In the genomic region with DNA sequence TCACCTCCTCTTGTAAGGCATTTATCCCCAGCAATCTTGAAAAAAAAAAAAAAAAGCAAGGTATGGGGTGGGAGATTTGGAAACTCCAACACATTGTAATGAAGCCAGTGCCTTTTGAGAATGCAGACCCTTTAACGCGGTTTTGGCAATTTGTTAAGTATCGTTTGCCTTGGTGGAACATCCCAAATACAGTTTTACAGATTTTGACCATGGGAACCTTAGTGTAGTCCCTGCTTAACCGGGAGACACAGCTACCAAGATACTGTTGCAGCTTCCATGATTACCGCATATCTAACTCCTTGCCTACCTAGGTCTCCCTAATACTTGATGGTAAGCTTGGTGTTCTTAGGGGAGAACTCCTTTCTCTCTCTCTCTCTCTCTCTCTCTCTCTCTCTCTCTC, we compare ENCODE assay signal across 8 mouse cellular contexts. TPM values are rescaled to one million over a fixed set of nuclear protein-coding genes. Genes with fewer than 3 reads are reported as not detected.
DNase-seq lines count a peak whose midpoint lies in the region; ATAC-seq and TF ChIP-seq lines count a peak whose summit lies in the region.

No protein-coding gene starts in this region.

- H3K27me3 ChIP-seq in kidney, embryonic 15.5 days, result peaks cover 4% of the 10 kb centered on the region; the same call in 1 of the 2 replicates
- peaks cover 6% of the 10 kb centered on the region for H3K27me3 ChIP-seq in hindbrain, embryonic 13.5 days
- 0 out of 2 replicates have a peak, but pooled peaks cover 4% of the 10 kb centered on the region for H3K27me3 ChIP-seq in midbrain, embryonic 13.5 days

- TF ChIP-seq CTCF in bone marrow macrophage, adult 2 months (IDR thresholded peaks at IDR 0.05; ENCODE audit: low read depth, low read length), result no peak

- TF ChIP-seq POLR2A in bone marrow macrophage, adult 2 months (IDR thresholded peaks at IDR 0.05; ENCODE audit: borderline replicate concordance, low read depth, low read length), result no peak

- no peak for DNase-seq in kidney, adult 9 months
- no peak for DNase-seq in spleen, postnatal 4 days (ENCODE audit: low spot score in 2 of 2)
- DNase-seq in left cerebral cortex, adult 18-20 months (ENCODE audit: low spot score in 2 of 2), result no peak

- H3K4me2 ChIP-seq in kidney, embryonic 15.5 days, result peak overlapping the region; percentile 88
- peak overlapping the region; percentile 75 for H3K4me2 ChIP-seq in hindbrain, embryonic 13.5 days
- peak overlapping the region; percentile 63 for H3K4me2 ChIP-seq in midbrain, embryonic 13.5 days (replicated peaks)

- 20% methylated on average over 5 of the region's 5 CpGs for WGBS in kidney, embryonic 15.5 days
- 16% methylated on average over 5 of the region's 5 CpGs for WGBS in hindbrain, embryonic 13.5 days
- 25% methylated on average over 5 of the region's 5 CpGs for WGBS in midbrain, embryonic 13.5 days

- peak overlapping the region; percentile 95 for H3K9ac ChIP-seq in kidney, embryonic 15.5 days
- H3K9ac ChIP-seq in hindbrain, embryonic 13.5 days, result peak overlapping the region; percentile 94
- H3K9ac ChIP-seq in midbrain, embryonic 13.5 days (replicated peaks), result peak overlapping the region; percentile 88

- H3K9me3 ChIP-seq in kidney, embryonic 15.5 days (replicated peaks), result no peaks in the 10 kb centered on the region
- H3K9me3 ChIP-seq in hindbrain, embryonic 13.5 days, result no peaks in the 10 kb centered on the region
- no peaks in the 10 kb centered on the region for H3K9me3 ChIP-seq in midbrain, embryonic 13.5 days

- H3K36me3 ChIP-seq in kidney, embryonic 15.5 days, result peaks cover 30% of the 10 kb centered on the region
- H3K36me3 ChIP-seq in hindbrain, embryonic 13.5 days, result peaks cover 26% of the 10 kb centered on the region
- peaks cover 27% of the 10 kb centered on the region for H3K36me3 ChIP-seq in midbrain, embryonic 13.5 days

- H3K27ac ChIP-seq in kidney, embryonic 15.5 days, result no peak overlapping the region
- H3K27ac ChIP-seq in bone marrow macrophage, adult 2 months (ENCODE audit: insufficient read depth, low read depth, low read length), result no peak overlapping the region
- H3K27ac ChIP-seq in hindbrain, embryonic 13.5 days, result no peak overlapping the region
- no peak overlapping the region for H3K27ac ChIP-seq in midbrain, embryonic 13.5 days

- peaks cover 18% of the 10 kb centered on the region for H3K4me1 ChIP-seq in kidney, embryonic 15.5 days
- peaks cover 18% of the 10 kb centered on the region for H3K4me1 ChIP-seq in bone marrow macrophage, adult 2 months (ENCODE audit: control insufficient read depth, insufficient read depth, low read length)
- peaks cover 16% of the 10 kb centered on the region for H3K4me1 ChIP-seq in hindbrain, embryonic 13.5 days (replicated peaks)
- peaks cover 21% of the 10 kb centered on the region for H3K4me1 ChIP-seq in midbrain, embryonic 13.5 days (replicated peaks)

- peak overlapping the region; percentile 89 for H3K4me3 ChIP-seq in kidney, embryonic 15.5 days (replicated peaks)
- H3K4me3 ChIP-seq in bone marrow macrophage, adult 2 months (ENCODE audit: insufficient read depth, low read length), result peak overlapping the region; percentile 77; the same call in 1 of the 2 replicates
- H3K4me3 ChIP-seq in hindbrain, embryonic 13.5 days, result peak overlapping the region; percentile 94
- peak overlapping the region; percentile 95 for H3K4me3 ChIP-seq in midbrain, embryonic 13.5 days (replicated peaks)

- no peak for ATAC-seq in kidney, embryonic 15.5 days (replicated peaks; ENCODE audit: low FRiP score)
- no peak for ATAC-seq in hindbrain, embryonic 13.5 days (ENCODE audit: low FRiP score)
- ATAC-seq in midbrain, embryonic 13.5 days, result no peak
- no peak for ATAC-seq in cerebellum, adult (ENCODE audit: insufficient number of reproducible peaks, low FRiP score, low TSS enrichment)

RNA-seq across cellular contexts. Expression of a gene that starts 0.7 kb away (rescaled TPM):
- 31.3 and 32.6 TPM in 2 replicates for polyA plus RNA-seq in kidney, embryonic 15.5 days (2015; fragmentation: Nextera tagmentation; extraction: Ambion mirVana)
- polyA plus RNA-seq in bone marrow macrophage, adult 2 months (2012; ENCODE audit: insufficient read depth, insufficient read length, missing spikeins), result 3.8 and 5.0 TPM in 2 replicates
- 33.2 and 35.0 TPM in 2 replicates for polyA plus RNA-seq in hindbrain, embryonic 13.5 days (2015; fragmentation: Nextera tagmentation; extraction: Ambion mirVana)
- 32.1 and 32.3 TPM in 2 replicates for polyA plus RNA-seq in midbrain, embryonic 13.5 days (2015; fragmentation: Nextera tagmentation; extraction: Ambion mirVana)
- total RNA-seq in left cerebral cortex, adult 18-20 months (2021), result 10 to 100 TPM; 37.0 to 37.3 TPM

RNA-seq across cellular contexts. Expression of a gene that starts 38.4 kb away (rescaled TPM):
- 43.6 and 44.3 TPM in 2 replicates for polyA plus RNA-seq in kidney, embryonic 15.5 days (2015; fragmentation: Nextera tagmentation; extraction: Ambion mirVana)
- polyA plus RNA-seq in bone marrow macrophage, adult 2 months (2012; ENCODE audit: insufficient read depth, insufficient read length, missing spikeins), result 13.5 and 15.1 TPM in 2 replicates
- 62.9 and 67.3 TPM in 2 replicates for polyA plus RNA-seq in hindbrain, embryonic 13.5 days (2015; fragmentation: Nextera tagmentation; extraction: Ambion mirVana)
- polyA plus RNA-seq in midbrain, embryonic 13.5 days (2015; fragmentation: Nextera tagmentation; extraction: Ambion mirVana), result 54.9 and 59.4 TPM in 2 replicates
- 10 to 100 TPM; 27.5 to 28.1 TPM for total RNA-seq in left cerebral cortex, adult 18-20 months (2021)

RNA-seq across cellular contexts. Expression of a gene that starts 40.9 kb away (rescaled TPM):
- 88.0 and 91.1 TPM in 2 replicates for polyA plus RNA-seq in kidney, embryonic 15.5 days (2015; fragmentation: Nextera tagmentation; extraction: Ambion mirVana)
- polyA plus RNA-seq in bone marrow macrophage, adult 2 months (2012; ENCODE audit: insufficient read depth, insufficient read length, missing spikeins), result 202 and 213 TPM in 2 replicates
- polyA plus RNA-seq in hindbrain, embryonic 13.5 days (2015; fragmentation: Nextera tagmentation; extraction: Ambion mirVana), result 69.8 and 72.0 TPM in 2 replicates
- 63.5 and 68.2 TPM in 2 replicates for polyA plus RNA-seq in midbrain, embryonic 13.5 days (2015; fragmentation: Nextera tagmentation; extraction: Ambion mirVana)
- total RNA-seq in left cerebral cortex, adult 18-20 months (2021), result 10 to 100 TPM; 59.3 to 61.4 TPM

RNA-seq across cellular contexts. Expression of a gene that starts 50.7 kb away (rescaled TPM):
- 35.6 and 38.1 TPM in 2 replicates for polyA plus RNA-seq in kidney, embryonic 15.5 days (2015; fragmentation: Nextera tagmentation; extraction: Ambion mirVana)
- 74.6 and 81.3 TPM in 2 replicates for polyA plus RNA-seq in bone marrow macrophage, adult 2 months (2012; ENCODE audit: insufficient read depth, insufficient read length, missing spikeins)
- 19.0 and 19.9 TPM in 2 replicates for polyA plus RNA-seq in hindbrain, embryonic 13.5 days (2015; fragmentation: Nextera tagmentation; extraction: Ambion mirVana)
- 16.9 and 18.2 TPM in 2 replicates for polyA plus RNA-seq in midbrain, embryonic 13.5 days (2015; fragmentation: Nextera tagmentation; extraction: Ambion mirVana)
- 10 to 100 TPM; 22.4 to 30.3 TPM for total RNA-seq in left cerebral cortex, adult 18-20 months (2021)
